Mouse (Mus musculus) heart, postnatal 0 days (tissue): Measurements from ENCODE around the gene Lin52.

Experiments used
- CTCF ChIP-seq: IDR thresholded peaks from 2 replicates; pipeline ENCODE4 v1.5.1; 2016; ENCODE audit warnings: antibody characterized with exemption, control low read depth, low read depth
- EP300 ChIP-seq: IDR thresholded peaks from 2 replicates; pipeline ENCODE4 v1.6.1; 2016; ENCODE audit warnings: antibody characterized with exemption, low read depth

GRCm38 (mm10) chr12:84450351-84450717 lies 888 bp upstream of the Lin52 start:
- no peak for TF ChIP-seq CTCF
- no peak for TF ChIP-seq EP300
